Mouse (Mus musculus) left cerebral cortex, adult 18-20 months (tissue): ENCODE measurements around the gene Dgcr6. TPM values are rescaled to one million over a fixed set of nuclear protein-coding genes. Genes with fewer than 3 reads are reported as not detected.

Experiments
- DNase-seq, 2 experiments: peaks; one replicate each; pipeline ENCODE4 v3.0.0; 2021 to 2022; ENCODE audit warnings: low spot score in 2 of 2, mixed read lengths in 1 of 2
- total RNA-seq, 2 experiments: library from RNA; stranded (reverse); gene quantifications; 2 replicates each; pipeline ENCODE4 v1.2.3; 2021

The Dgcr6 gene
- total RNA-seq, 2 experiments from 2014 or later, result 90.4 to 92.7 TPM

- no peak for DNase-seq
Measured at GRCm38 (mm10) chr16:18116467-18116866, 63.8 kb downstream of the Dgcr6 start.

DNA sequence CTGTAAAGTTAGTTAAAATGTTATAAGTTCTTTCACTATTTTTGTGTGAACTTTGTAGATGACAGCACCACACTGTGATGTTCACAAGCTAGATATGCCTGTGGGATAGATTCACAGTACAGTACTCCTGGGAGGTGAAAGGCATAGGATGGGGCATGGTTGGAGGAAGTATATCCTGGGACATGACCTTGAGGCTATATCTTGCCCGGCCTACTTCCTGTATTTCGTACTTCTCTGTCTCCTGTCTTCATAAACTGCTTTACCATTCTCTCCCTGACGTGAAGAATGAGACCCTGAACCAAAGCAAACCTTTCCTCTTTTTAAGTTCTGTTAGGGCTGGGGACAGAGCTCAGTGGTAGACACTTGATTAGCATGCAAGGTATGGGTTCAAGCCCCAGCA lies 65.6 kb downstream of the Dgcr6 start:
- DNase-seq, result no peak

DNA sequence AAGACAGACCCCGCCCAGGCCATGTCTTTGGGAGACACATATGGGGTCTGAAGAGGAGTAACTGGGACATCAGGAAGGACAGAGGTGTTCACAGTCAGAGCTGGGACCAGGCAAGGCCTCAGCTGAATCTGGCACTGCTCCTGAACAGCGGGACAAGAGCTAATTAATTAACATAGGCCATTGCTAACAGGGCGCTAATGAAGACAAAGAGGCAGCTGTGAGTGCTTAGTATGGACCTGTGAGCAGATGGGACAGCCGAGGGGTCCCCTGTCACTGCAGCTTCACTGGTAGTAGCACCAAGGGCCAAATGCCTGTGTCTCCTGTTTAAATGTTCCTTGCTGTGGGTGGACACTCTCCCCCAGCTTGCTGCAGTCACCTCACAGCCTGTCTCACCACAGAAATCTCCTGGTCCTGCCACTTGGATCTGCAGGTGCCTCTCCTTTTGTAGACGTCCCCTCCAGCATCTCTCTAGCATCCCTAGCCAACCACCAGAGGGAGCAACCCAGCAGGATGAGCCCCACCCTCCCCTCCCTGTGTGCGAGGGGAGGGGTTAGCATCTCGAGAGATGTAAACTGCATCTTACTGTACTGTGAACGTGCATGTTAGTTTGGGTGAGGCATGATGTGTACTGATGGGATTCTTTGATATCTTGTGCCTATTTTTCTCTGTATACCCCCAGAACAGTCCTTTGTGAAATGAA lies 66.5 kb downstream of the Dgcr6 start:
- peak; percentile 58 to 68 for DNase-seq

Other genes with a start within 250 kb of the Dgcr6 start
- gene B830017H08Rik, start 219.7 kb upstream of the Dgcr6 start, total RNA-seq, result 1 to 10 TPM; 2.9 to 3.6 TPM
- 1 to 10 TPM; 8.9 to 9.1 TPM for gene Car15, start 214.5 kb upstream of the Dgcr6 start, total RNA-seq
- 1 to 10 TPM; 1.0 to 2.6 TPM for gene Gm20518, start 161.2 kb upstream of the Dgcr6 start, total RNA-seq
- gene Tssk1, start 158.6 kb upstream of the Dgcr6 start, total RNA-seq, result not detected
- gene Dgcr2, start 154.3 kb upstream of the Dgcr6 start, total RNA-seq, result 100 to 1,000 TPM in 1 of 2 experiments, 10 to 100 TPM in 1; 99.4 to 102 TPM
- not detected for gene Tssk2, start 154.2 kb upstream of the Dgcr6 start, total RNA-seq
- gene Ess2, start 141.5 kb upstream of the Dgcr6 start, total RNA-seq, result 10 to 100 TPM; 30.1 to 33.4 TPM
- not detected for gene Gsc2, start 137.8 kb upstream of the Dgcr6 start, total RNA-seq
- gene Slc25a1, start 124.6 kb upstream of the Dgcr6 start, total RNA-seq, result 10 to 100 TPM; 39.9 to 41.8 TPM
- gene Vpreb2, start 72.4 kb upstream of the Dgcr6 start, total RNA-seq, result under 1 TPM in 1 of 2 experiments, not detected in 1; 0.51 TPM
- 10 to 100 TPM; 30.6 to 37.2 TPM for gene Prodh, start 37.3 kb downstream of the Dgcr6 start, total RNA-seq
- 100 to 1,000 TPM; 128 to 135 TPM for gene Rtn4r, start 74.8 kb downstream of the Dgcr6 start, total RNA-seq
- gene Ccdc188, start 165.0 kb downstream of the Dgcr6 start, total RNA-seq, result not detected
- gene Zdhhc8, start 182.3 kb downstream of the Dgcr6 start, total RNA-seq, result 100 to 1,000 TPM; 106 to 124 TPM
- 10 to 100 TPM; 41.8 to 48.5 TPM for gene Trmt2a, start 195.8 kb downstream of the Dgcr6 start, total RNA-seq
- 10 to 100 TPM; 85.5 to 91.0 TPM for gene Ranbp1, start 195.9 kb downstream of the Dgcr6 start, total RNA-seq
- not detected for gene Gm49776, start 205.5 kb downstream of the Dgcr6 start, total RNA-seq
- 10 to 100 TPM; 41.7 to 42.4 TPM for gene Dgcr8, start 236.4 kb downstream of the Dgcr6 start, total RNA-seq